Comparison of ENCODE assay signal across 17 mouse cellular contexts in the genomic region with DNA sequence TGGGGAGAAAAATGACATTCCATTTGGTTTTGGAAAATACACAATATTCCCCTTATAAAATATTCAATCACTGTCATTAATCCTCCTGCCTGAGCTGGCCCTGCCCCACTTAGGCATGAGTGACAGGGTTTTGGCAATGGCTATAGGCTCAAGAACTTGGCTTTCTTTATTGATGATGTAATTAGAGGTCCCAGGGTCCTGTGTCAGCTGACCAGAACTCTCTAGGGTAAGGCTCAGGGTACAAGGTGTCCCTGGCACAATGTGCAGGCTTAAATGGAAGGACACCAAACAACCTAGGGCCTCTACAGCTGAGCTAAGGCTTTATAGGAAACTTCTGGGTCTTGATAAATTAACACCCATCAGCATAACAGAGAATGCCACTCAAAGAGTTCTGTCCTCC.
DNase-seq lines count a peak whose midpoint lies in the region; ATAC-seq and TF ChIP-seq lines count a peak whose summit lies in the region.
"Had no signal": no experiment of that assay in that cellular context is flagged by ENCODE, and none has a peak within 500 bp of the region (broad histone marks: within the 10 kb centered on the region; RNA-seq: fewer than 3 reads in every experiment).

No protein-coding gene starts in this region.

- ATAC-seq in heart, embryonic 12.5 days (ENCODE audit: insufficient number of reproducible peaks, low FRiP score): no peak

- no peak for TF ChIP-seq POLR2A in heart, adult 2 months (IDR thresholded peaks at IDR 0.05; ENCODE audit: insufficient read depth, low read depth, low read length)
- TF ChIP-seq POLR2A in lung, adult 2 months (IDR thresholded peaks at IDR 0.05; ENCODE audit: borderline replicate concordance, extremely low read depth, low read depth, low read length): no peak

- H3K4me2 ChIP-seq in heart, embryonic 12.5 days: no peak overlapping the region

- no peak for TF ChIP-seq CTCF in heart, adult 2 months (IDR thresholded peaks at IDR 0.05)
- no peak for TF ChIP-seq CTCF in lung, adult 2 months (IDR thresholded peaks at IDR 0.05; ENCODE audit: insufficient read depth, low read length)

- H3K9me3 ChIP-seq in heart, embryonic 12.5 days (replicated peaks): peaks cover 4% of the 10 kb centered on the region; the same call in 1 of the 2 replicates
- H3K9me3 ChIP-seq: forebrain, embryonic 10.5 days had no signal

- no peaks in the 10 kb centered on the region for H3K79me2 ChIP-seq in heart, adult 2 months (replicated peaks; ENCODE audit: control insufficient read depth, insufficient read depth, low read length)

- H3K4me1 ChIP-seq in heart, adult 2 months (ENCODE audit: control insufficient read depth, insufficient read depth, low read length): no peaks in the 10 kb centered on the region
- no peaks in the 10 kb centered on the region for H3K4me1 ChIP-seq in heart, embryonic 12.5 days (replicated peaks)
- no peaks in the 10 kb centered on the region for H3K4me1 ChIP-seq in lung, adult 2 months (ENCODE audit: control insufficient read depth, insufficient read depth, low read length)

- TF ChIP-seq EP300 in heart, adult 2 months (IDR thresholded peaks at IDR 0.05; ENCODE audit: insufficient read depth, low read depth, low read length): 0 out of 2 replicates have a peak, but pooled peaks have one; percentile 12

- no peaks in the 10 kb centered on the region for H3K27me3 ChIP-seq in heart, adult 2 months (ENCODE audit: control insufficient read depth, insufficient read depth, low read length)
- H3K27me3 ChIP-seq in heart, embryonic 12.5 days (replicated peaks): no peaks in the 10 kb centered on the region

- H3K9ac ChIP-seq in heart, adult 2 months (ENCODE audit: low read depth, low read length): no peak overlapping the region
- H3K9ac ChIP-seq in heart, embryonic 12.5 days: no peak overlapping the region

- H3K36me3 ChIP-seq in heart, adult 2 months (ENCODE audit: control insufficient read depth, insufficient read depth, low read length): no peaks in the 10 kb centered on the region
- H3K36me3 ChIP-seq in heart, embryonic 12.5 days: no peaks in the 10 kb centered on the region
- H3K36me3 ChIP-seq: forebrain, embryonic 10.5 days had no signal

- no peak overlapping the region for H3K4me3 ChIP-seq in heart, adult 2 months
- no peak overlapping the region for H3K4me3 ChIP-seq in heart, embryonic 12.5 days
- H3K4me3 ChIP-seq in lung, adult 2 months (replicated peaks; ENCODE audit: extremely low read depth, low read depth, low read length): no peak overlapping the region
- H3K4me3 ChIP-seq: forebrain, embryonic 10.5 days; gastrocnemius, adult 2 months had no signal

- no peak overlapping the region for H3K27ac ChIP-seq in heart, adult 2 months
- no peak overlapping the region for H3K27ac ChIP-seq in heart, embryonic 12.5 days (ENCODE audit: poor library complexity, severe bottlenecking)
- H3K27ac ChIP-seq: forebrain, embryonic 10.5 days; gastrocnemius, adult 2 months had no signal

- intact Hi-C loops in heart, adult 2 months (cut with DNase I): no loop called here

- peak in 1 of 2 experiments; percentile 38 for DNase-seq in heart, adult 2 months
- DNase-seq in lung, postnatal 25 days (ENCODE audit: low spot score): peak; percentile 10
- no peak for DNase-seq in lung, adult 2 months
- peak; percentile 46 for DNase-seq in adrenal gland, postnatal 14 days
- no peak for DNase-seq in urinary bladder, adult 2 months (ENCODE audit: low spot score)
- no peak for DNase-seq in cerebellum, postnatal 14 days
- DNase-seq: B cell, adult 2 months; cerebellum, adult 18-20 months; gastrocnemius, adult 2 months; kidney, adult 11 months; kidney, postnatal 25 days; liver; lung, postnatal 10 days; retina, postnatal 1 day; thymus, postnatal 36 days had no signal

Comparison
In these comparisons a context has a peak if more than half of its experiments do, and no peak if none do; other contexts are left out.
1. DNase-seq: peak in lung, postnatal 25 days (single experiment) and adrenal gland, postnatal 14 days (single experiment); none in lung, adult 2 months (single experiment), urinary bladder, adult 2 months (single experiment) and cerebellum, postnatal 14 days (0 of 2).